Mouse (Mus musculus): ENCODE measurements at regions not wholly inside any gene's neighbourhood (a gene's known extent, or its start where the extent isn't known, plus 50 kb on each side); places are given as distances from the start of the nearest gene placed in this dataset.

DNA sequence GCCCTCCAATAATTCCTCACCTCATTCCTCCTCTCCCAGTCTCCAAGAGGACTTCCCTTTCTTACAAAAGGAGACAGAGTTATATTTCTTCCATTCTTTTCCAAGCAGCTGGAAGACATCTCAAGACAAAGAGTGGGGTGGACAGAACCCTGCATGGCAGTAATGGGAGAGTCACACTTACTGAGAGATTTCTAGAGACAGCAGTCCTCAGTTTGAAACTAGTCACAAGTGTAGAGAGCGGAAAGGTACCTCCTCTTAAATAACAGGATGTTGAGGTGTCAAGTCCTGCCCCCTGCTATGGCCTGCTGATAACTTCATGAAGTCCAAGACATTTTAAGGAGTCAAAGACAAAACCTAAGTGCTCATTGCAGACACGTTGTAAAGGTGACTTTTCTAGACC is 875.9 kb upstream of the Ctnnd2 start:
- TF ChIP-seq ZC3H11A (IDR thresholded peaks at IDR 0.05; ENCODE audit: borderline replicate concordance, low read depth, low read length) (no peak), MAFK (IDR thresholded peaks at IDR 0.05; ENCODE audit: insufficient read depth, low read depth, low read length) (no peak)
